Mouse (Mus musculus): ENCODE measurements around the gene Rnh1. TPM values are rescaled to one million over a fixed set of nuclear protein-coding genes. Genes with fewer than 3 reads are reported as not detected.

Gene Rnh1
- polyA plus RNA-seq, 1 experiment from 2014 or later, result 65.0 TPM

GRCm38 (mm10) chr7:141196619-141197282 is 24.1 kb upstream of the Rnh1 start:
- Histone ChIP-seq H3K36me3 (peaks cover 9% of the 10 kb centered on the region), H3K4me1 (peaks cover 86% of the 10 kb centered on the region), H3K27ac (peak overlapping the region; percentile 95), H3K9ac (peak overlapping the region; percentile 66), H3K4me2 (peak overlapping the region; percentile 97), H3K27me3 (replicated peaks) (no peaks in the 10 kb centered on the region), H3K9me3 (replicated peaks) (no peaks in the 10 kb centered on the region), H3K4me3 (peak overlapping the region; percentile 40)
- 55% methylated on average over 8 of the region's 8 CpGs for WGBS (ENCODE audit: insufficient replicate concordance)
- ATAC-seq, result peak; percentile 33; the same call in 1 of the 2 replicates

- Histone ChIP-seq H3K9me3 (replicated peaks) (no peaks in the 10 kb centered on the region), H3K27me3 (replicated peaks) (no peaks in the 10 kb centered on the region), H3K4me2 (peak overlapping the region; percentile 97), H3K36me3 (peaks cover 19% of the 10 kb centered on the region), H3K4me1 (peaks cover 91% of the 10 kb centered on the region), H3K27ac (peak overlapping the region; percentile 95), H3K9ac (peak overlapping the region; percentile 66; the same call in 1 of the 2 replicates), H3K4me3 (no peak overlapping the region)
- WGBS (ENCODE audit: insufficient replicate concordance), result 87% methylated on average over 2 of the region's 2 CpGs
- ATAC-seq, result no peak
Measured at GRCm38 (mm10) chr7:141195754-141196153, 23.1 kb upstream of the Rnh1 start.

GRCm38 (mm10) chr7:141194830-141195229 is 22.2 kb upstream of the Rnh1 start:
- H3K4me1 ChIP-seq, result peaks cover 89% of the 10 kb centered on the region
- 1% methylated on average over 28 of the region's 28 CpGs for WGBS (ENCODE audit: insufficient replicate concordance)
- ATAC-seq, result peak; percentile 8

GRCm38 (mm10) chr7:141194409-141194808 is 21.8 kb upstream of the Rnh1 start:
- Histone ChIP-seq H3K36me3 (peaks cover 32% of the 10 kb centered on the region), H3K4me3 (peak overlapping the region; percentile 93), H3K9me3 (replicated peaks) (no peaks in the 10 kb centered on the region), H3K4me1 (peaks cover 85% of the 10 kb centered on the region), H3K27me3 (replicated peaks) (no peaks in the 10 kb centered on the region), H3K27ac (peak overlapping the region; percentile 95), H3K4me2 (peak overlapping the region; percentile 97), H3K9ac (peak overlapping the region; percentile 82)
- WGBS (ENCODE audit: insufficient replicate concordance), result under 1% methylated on average over 23 of the region's 23 CpGs
- ATAC-seq, result no peak

More at GRCm38 (mm10) chr7:141194830-141195229, 22.2 kb upstream of the Rnh1 start:
- Histone ChIP-seq H3K27me3 (replicated peaks) (no peaks in the 10 kb centered on the region), H3K9ac (peak overlapping the region; percentile 82), H3K4me3 (peak overlapping the region; percentile 93), H3K4me2 (peak overlapping the region; percentile 97), H3K27ac (peak overlapping the region; percentile 95), H3K36me3 (peaks cover 28% of the 10 kb centered on the region), H3K9me3 (replicated peaks) (no peaks in the 10 kb centered on the region)

DNA sequence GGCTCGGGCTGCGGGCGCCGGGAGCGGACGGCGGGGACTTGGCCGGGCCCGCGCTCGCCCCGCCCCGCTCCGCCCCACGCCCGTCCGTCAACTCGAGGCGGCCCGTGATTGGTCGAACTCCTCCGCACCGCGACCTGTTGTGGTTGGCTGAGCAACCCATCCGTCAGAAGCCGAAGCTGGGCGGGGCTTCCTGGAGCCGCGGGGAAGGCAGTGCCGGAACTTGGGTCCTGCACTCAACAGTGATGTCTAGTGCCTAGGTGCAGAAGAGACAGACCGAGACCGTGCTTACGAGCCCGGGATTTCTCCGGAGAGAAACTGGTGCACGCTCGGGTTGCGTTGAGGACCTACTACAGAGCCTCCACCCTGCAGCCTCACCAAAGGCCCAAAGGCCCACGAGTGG is 21.3 kb upstream of the Rnh1 start, which contains the start of the genes Hras and Lrrc56:
Hras (minus strand) TSS at position 58 of the 400 bp plus-strand sequence.
Lrrc56 (plus strand) TSS at position 210 of the 400 bp plus-strand sequence.
- WGBS (ENCODE audit: insufficient replicate concordance), result under 1% methylated on average over 39 of the region's 39 CpGs
- Histone ChIP-seq H3K27ac (peak within 1 kb of the TSS; percentile 95), H3K9ac (peak within 1 kb of the TSS; percentile 98), H3K27me3 (replicated peaks) (no peaks in the 10 kb centered on the region), H3K4me3 (peak within 1 kb of the TSS; percentile 93), H3K36me3 (peaks cover 37% of the 10 kb centered on the region), H3K4me1 (peaks cover 80% of the 10 kb centered on the region), H3K9me3 (replicated peaks) (no peaks in the 10 kb centered on the region), H3K4me2 (peak within 1 kb of the TSS; percentile 97)
- peak; percentile 91 for ATAC-seq

- Histone ChIP-seq H3K4me3 (peak overlapping the region; percentile 93), H3K9ac (peak overlapping the region; percentile 98), H3K4me1 (peaks cover 75% of the 10 kb centered on the region), H3K4me2 (peak overlapping the region; percentile 92), H3K9me3 (replicated peaks) (no peaks in the 10 kb centered on the region), H3K36me3 (peaks cover 41% of the 10 kb centered on the region), H3K27ac (peak overlapping the region; percentile 95), H3K27me3 (replicated peaks) (no peaks in the 10 kb centered on the region)
- WGBS (ENCODE audit: insufficient replicate concordance), result under 1% methylated on average over 34 of the region's 43 CpGs
- no peak for ATAC-seq
Measured at GRCm38 (mm10) chr7:141193348-141193856, 20.7 kb upstream of the Rnh1 start.

GRCm38 (mm10) chr7:141192776-141193347 is 20.2 kb upstream of the Rnh1 start:
- WGBS (ENCODE audit: insufficient replicate concordance), result 21% methylated on average over 12 of the region's 12 CpGs
- H3K9ac ChIP-seq, result peak overlapping the region; percentile 98
- peak overlapping the region; percentile 95 for H3K27ac ChIP-seq
- peaks cover 41% of the 10 kb centered on the region for H3K36me3 ChIP-seq
- no peak for ATAC-seq
- peak overlapping the region; percentile 92 for H3K4me2 ChIP-seq
- H3K27me3 ChIP-seq (replicated peaks), result no peaks in the 10 kb centered on the region
- no peaks in the 10 kb centered on the region for H3K9me3 ChIP-seq (replicated peaks)
- peaks cover 69% of the 10 kb centered on the region for H3K4me1 ChIP-seq
- H3K4me3 ChIP-seq, result peak overlapping the region; percentile 93

- H3K27ac ChIP-seq, result peak overlapping the region; percentile 95
- H3K9ac ChIP-seq, result peak overlapping the region; percentile 98
- H3K4me2 ChIP-seq, result peak overlapping the region; percentile 92
- H3K27me3 ChIP-seq (replicated peaks), result no peaks in the 10 kb centered on the region
- no peaks in the 10 kb centered on the region for H3K9me3 ChIP-seq (replicated peaks)
- 90% methylated on average over 24 of the region's 24 CpGs for WGBS (ENCODE audit: insufficient replicate concordance)
- ATAC-seq, result no peak
- peaks cover 41% of the 10 kb centered on the region for H3K36me3 ChIP-seq
- peak overlapping the region; percentile 93 for H3K4me3 ChIP-seq
- peaks cover 61% of the 10 kb centered on the region for H3K4me1 ChIP-seq
Measured at GRCm38 (mm10) chr7:141191796-141192685, 19.4 kb upstream of the Rnh1 start.

DNA sequence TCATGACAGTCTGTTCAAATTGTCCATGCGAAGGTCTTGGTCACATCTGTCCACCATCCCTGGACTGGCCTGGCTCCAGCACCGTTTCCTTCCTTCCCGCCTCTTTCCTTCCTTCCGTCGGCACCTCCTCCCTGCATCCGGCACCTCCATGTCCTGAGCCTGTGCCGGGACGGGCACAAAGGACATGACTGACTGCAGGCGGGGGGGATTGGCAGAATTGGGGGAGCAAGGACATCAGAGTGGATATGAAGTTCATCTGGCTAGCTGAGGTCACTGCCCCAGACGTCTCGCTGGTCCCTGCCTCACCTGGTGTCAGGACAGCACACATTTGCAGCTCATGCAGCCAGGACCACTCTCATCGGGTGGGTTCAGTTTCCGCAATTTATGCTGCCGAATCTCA is 18.4 kb upstream of the Rnh1 start:
- no peak overlapping the region for H3K4me3 ChIP-seq
- H3K9me3 ChIP-seq (replicated peaks), result no peaks in the 10 kb centered on the region
- ATAC-seq, result no peak
- no peak overlapping the region for H3K4me2 ChIP-seq
- peaks cover 51% of the 10 kb centered on the region for H3K4me1 ChIP-seq
- peak overlapping the region; percentile 36; the same call in 1 of the 2 replicates for H3K27ac ChIP-seq
- 90% methylated on average over 14 of the region's 14 CpGs for WGBS (ENCODE audit: insufficient replicate concordance)
- no peaks in the 10 kb centered on the region for H3K27me3 ChIP-seq (replicated peaks)
- peaks cover 41% of the 10 kb centered on the region for H3K36me3 ChIP-seq
- H3K9ac ChIP-seq, result no peak overlapping the region

GRCm38 (mm10) chr7:141190220-141190619 is 17.6 kb upstream of the Rnh1 start:
- WGBS (ENCODE audit: insufficient replicate concordance), result 85% methylated on average over 3 of the region's 3 CpGs
- ATAC-seq, result no peak
- H3K36me3 ChIP-seq, result peaks cover 41% of the 10 kb centered on the region
- H3K9ac ChIP-seq, result no peak overlapping the region
- peaks cover 43% of the 10 kb centered on the region for H3K4me1 ChIP-seq
- H3K9me3 ChIP-seq (replicated peaks), result no peaks in the 10 kb centered on the region
- no peak overlapping the region for H3K4me2 ChIP-seq
- H3K27ac ChIP-seq, result 0 out of 2 replicates have a peak overlapping the region, but pooled peaks have one; percentile 36
- no peak overlapping the region for H3K4me3 ChIP-seq
- no peaks in the 10 kb centered on the region for H3K27me3 ChIP-seq (replicated peaks)

DNA sequence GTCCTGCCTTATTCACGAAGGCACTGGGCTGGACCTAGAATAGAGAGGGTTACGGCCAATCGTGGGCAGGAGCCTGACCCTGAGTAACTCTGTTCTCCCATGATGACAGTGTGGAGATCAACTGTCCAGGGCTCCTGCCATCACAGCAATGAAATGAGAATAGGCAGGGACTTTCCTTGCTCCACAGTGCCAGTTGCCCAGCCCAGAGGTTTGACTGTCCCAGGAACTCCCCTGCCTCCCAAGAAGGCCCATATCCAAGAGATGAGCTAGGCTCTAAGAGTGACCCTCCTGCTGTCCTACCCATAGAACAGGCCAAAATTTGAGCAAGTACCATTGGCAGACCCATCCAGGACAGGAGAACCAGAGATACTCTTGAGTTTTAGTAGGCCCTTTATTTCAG is 16.1 kb upstream of the Rnh1 start:
- 86% methylated on average over 3 of the region's 3 CpGs for WGBS (ENCODE audit: insufficient replicate concordance)

More for the DNA sequence above, 16.1 kb upstream of the Rnh1 start:
- H3K4me3 ChIP-seq, result no peak overlapping the region
- H3K36me3 ChIP-seq, result peaks cover 41% of the 10 kb centered on the region
- H3K4me2 ChIP-seq, result no peak overlapping the region
- no peak for ATAC-seq
- H3K4me1 ChIP-seq, result peaks cover 33% of the 10 kb centered on the region
- no peaks in the 10 kb centered on the region for H3K9me3 ChIP-seq (replicated peaks)
- H3K27me3 ChIP-seq (replicated peaks), result no peaks in the 10 kb centered on the region
- H3K27ac ChIP-seq, result no peak overlapping the region
- H3K9ac ChIP-seq, result no peak overlapping the region

Measured in liver, embryonic 12.5 days (tissue).